Mouse (Mus musculus): ENCODE measurements around the gene Gm19402.

Gm19402 gene

DNA sequence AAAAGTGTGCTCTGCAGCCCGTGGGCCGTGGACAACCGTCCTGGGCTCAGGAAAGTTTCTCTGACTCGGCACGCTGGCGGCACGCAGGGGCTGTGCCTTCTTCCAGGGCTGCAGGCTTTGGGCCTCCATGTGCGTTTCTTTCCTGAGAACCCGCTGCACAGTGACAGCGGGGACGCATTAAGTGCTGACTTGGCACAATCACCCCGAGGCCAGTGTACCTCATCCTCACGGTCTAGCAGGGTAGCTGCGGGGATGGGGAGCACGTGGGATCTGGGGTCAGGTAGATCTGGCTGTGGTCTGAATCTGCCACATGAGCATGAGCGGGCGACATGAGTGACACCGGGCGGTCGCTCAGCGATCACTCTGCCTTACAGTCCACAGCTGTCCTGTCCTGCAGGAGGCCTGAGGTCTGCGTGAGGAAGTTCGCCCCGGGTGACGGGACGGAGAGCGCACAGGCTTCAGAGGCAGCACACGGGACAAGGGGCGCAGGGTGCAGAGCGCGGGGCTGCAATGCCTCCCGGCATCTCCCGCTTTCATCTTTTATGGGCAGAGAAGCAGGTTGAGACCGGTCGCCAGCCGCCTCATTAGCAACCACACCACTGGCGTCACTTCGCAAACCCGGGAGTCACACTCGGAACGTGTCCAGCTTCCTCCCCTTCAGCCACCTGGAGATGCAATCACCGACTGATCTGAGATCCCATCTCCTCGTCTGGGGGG is 26.4 kb downstream of the Gm19402 start:
- DNase-seq, result no peak

DNA sequence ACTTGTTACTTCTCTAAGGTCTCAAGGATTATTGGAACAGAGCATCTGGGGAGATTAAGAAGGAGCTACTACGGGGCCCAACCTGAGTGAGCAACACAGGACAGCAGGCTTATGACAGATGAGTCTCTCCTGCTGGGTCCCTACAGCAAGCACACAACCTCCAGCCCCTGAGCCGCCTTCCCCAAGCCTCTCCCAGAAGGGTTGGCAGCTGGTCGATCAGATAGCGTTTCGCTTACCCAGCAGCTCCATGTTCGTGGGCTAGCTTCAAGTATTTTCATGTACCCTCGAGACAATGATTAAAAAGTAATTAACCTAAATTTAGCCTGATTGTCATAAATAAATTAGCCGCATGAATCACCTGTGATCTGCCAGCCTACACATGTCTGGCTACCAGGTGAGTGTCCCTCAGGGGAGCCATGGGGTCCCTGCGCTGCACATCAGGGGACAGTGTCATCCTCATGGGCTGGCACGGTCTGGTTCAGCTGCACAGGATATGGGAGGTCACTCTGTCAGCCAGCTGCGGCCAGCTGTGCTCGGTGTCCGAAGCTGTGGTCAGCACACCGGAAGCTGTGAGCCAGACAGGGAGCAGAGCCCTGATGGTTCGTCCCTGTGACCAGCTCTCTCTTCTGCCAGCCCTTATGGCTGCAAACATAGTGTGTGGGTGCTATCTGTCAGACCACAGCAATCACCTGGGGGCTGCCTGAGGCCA is 32.1 kb downstream of the Gm19402 start:
- no peak for DNase-seq

DNA sequence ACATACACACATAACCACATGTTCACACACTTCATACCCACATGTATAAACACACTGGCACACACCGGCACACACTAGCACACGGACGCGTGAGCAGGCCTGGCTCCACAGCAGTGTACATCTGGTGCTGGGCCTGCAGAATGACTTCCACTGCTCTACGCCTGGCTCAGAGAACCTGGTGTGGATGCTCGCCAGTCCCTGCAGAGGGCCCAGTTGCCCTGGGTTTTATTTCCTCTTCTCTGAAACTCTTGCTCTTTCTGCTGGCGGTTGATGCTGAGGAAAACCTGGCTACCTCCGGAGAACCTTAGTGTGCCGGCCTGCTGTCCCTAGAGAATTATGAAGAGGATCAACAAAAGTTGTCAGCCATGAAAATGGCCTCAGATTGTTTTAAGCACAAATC is 38.5 kb downstream of the Gm19402 start:
- peak; percentile 57 to 65 for DNase-seq

DNA sequence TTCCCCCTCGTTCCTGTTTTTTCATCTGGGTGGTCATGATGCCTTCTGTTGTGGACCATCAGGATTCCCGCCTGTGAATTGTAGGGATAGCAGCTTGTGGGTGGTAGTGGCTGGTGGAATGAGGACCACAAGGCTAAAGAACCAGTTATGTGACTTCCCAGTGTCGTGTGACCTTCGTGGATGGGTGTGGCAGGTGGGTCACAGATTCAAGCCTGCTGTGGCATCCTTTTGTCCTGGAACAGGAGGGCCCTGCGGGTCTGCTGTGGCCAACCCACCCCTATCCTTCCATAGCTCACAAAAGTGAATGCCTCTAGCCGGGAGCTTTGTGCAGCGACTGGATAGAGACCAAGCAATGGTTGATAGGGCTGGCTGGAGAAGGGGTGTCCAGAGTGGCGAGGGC is 42.7 kb downstream of the Gm19402 start:
- DNase-seq, result no peak

DNA sequence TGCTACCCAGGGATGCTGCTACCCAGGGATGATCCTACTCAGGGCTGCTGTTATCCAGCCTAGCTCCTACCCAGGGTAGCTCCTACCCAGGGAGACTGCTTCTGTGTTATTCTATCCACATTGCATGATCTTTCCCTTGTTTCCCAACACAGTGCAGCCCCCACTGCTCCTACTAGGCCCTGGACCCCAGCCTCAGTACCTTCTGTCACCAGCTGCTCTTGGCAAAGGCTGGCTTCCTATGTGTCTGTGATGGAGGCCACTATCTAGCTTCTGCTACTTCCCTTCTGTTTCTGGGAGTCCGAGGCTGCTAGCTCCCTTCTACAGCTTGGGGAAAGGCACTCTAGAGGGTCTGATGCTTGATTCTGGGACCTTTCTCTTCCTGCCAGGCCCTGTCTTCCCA is 43.1 kb downstream of the Gm19402 start:
- peak; percentile 57 to 65 for DNase-seq

DNA sequence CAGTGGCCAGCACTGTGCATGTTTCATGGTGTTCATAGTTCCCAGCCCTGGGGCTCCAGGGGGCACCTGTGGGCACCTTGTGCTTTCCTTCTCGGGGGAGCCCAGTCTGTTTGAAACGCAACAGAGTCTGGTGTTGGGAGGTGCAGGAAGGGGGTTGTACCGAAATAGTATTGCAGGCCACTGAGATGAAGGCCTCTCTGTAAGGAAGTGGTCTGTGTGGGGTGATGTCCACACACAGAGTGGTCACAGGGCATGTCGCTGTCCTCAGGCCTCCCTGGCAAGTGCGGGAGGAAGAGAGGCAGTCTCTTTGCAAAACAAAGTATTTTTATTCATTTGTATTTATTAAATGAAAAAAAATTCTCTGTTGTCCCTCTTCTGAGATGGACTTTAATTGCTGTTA is 45.0 kb downstream of the Gm19402 start:
- no peak for DNase-seq

DNA sequence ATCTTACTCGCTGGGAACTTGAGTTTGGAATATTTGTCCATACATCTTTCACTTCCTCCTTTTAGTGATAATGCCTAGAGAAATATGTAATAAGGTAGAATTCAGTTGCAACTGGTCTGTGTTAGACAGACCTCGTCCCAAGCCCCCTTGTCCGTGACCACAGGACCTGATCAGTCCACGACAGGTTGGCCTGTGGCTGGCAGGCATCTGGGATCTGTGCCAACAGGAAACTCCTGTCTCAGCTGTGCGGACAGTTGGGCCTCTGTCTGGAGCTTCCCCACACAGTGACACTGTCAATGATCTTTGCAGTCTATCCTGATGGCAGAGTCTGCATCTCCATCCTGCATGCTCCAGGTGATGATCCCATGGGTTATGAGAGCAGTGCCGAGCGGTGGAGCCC is 47.4 kb downstream of the Gm19402 start:
- DNase-seq, result no peak
